Mouse (Mus musculus) liver, embryonic 13.5 days (tissue): ENCODE data around the gene Prg2. TPM values are rescaled to one million over a fixed set of nuclear protein-coding genes. Genes with fewer than 3 reads are reported as not detected.

Experiments used
- ATAC-seq: fragments of 200-750 bp; cut with Nextera tagmentation; 2 replicates; pipeline ENCODE4 v1.8.0; 2017; ENCODE audit warnings: low read depth, mild to moderate bottlenecking, moderate number of reproducible peaks, moderate library complexity
- DNase-seq: peaks from one replicate; pipeline ENCODE4 v3.0.0; 2022
- H3K27ac ChIP-seq: fragments of 300-500 bp; sonication (generic); 2 replicates; pipeline ENCODE4 v1.5.1; 2015; ENCODE audit warnings: moderate library complexity, mild to moderate bottlenecking, inconsistent platforms
- H3K27me3 ChIP-seq: fragments of 300-500 bp; sonication (generic); 2 replicates; pipeline ENCODE4 v1.6.1; 2015; ENCODE audit warnings: mild to moderate bottlenecking, inconsistent platforms
- H3K36me3 ChIP-seq: fragments of 300-500 bp; sonication (generic); 2 replicates; pipeline ENCODE4 v1.6.1; 2015; ENCODE audit warnings: mild to moderate bottlenecking, inconsistent platforms
- H3K4me1 ChIP-seq: fragments of 300-500 bp; sonication (generic); replicated peaks from 2 replicates; pipeline ENCODE4 v1.6.1; 2015; ENCODE audit warnings: inconsistent platforms
- H3K4me2 ChIP-seq: fragments of 300-500 bp; sonication (generic); 2 replicates; pipeline ENCODE4 v1.6.1; 2015; ENCODE audit warnings: inconsistent platforms, mild to moderate bottlenecking, moderate library complexity
- H3K4me3 ChIP-seq: fragments of 300-500 bp; sonication (generic); replicated peaks from 2 replicates; pipeline ENCODE4 v1.5.1; 2015; ENCODE audit warnings: mild to moderate bottlenecking, inconsistent platforms
- H3K9ac ChIP-seq: fragments of 300-500 bp; sonication (generic); 2 replicates; pipeline ENCODE4 v1.6.1; 2015; ENCODE audit warnings: mild to moderate bottlenecking, inconsistent platforms
- H3K9me3 ChIP-seq: fragments of 300-500 bp; sonication (generic); replicated peaks from 2 replicates; pipeline ENCODE4 v1.6.1; 2016; ENCODE audit warnings: inconsistent platforms
- WGBS: fragments of 180-500 bp; shearing (Covaris S2); methylation state at CpG from one replicate; pipeline ENCODE4 v1.1.7; 2015; ENCODE audit not compliant: insufficient replicate concordance; 5-methylcytosine and 5-hydroxymethylcytosine counted together
- polyA plus RNA-seq: library from polyadenylated mRNA; unstranded; fragments of >200 nt; fragmentation: Nextera tagmentation; extraction: Ambion mirVana; gene quantifications from 2 replicates; pipeline ENCODE4 v1.2.1, GENCODE M21; 2015

The Prg2 gene
- polyA plus RNA-seq, 1 experiment from 2014 or later: 60.0 TPM

- no peak for ATAC-seq
- H3K4me3 ChIP-seq: no peak overlapping the region
- H3K9ac ChIP-seq: no peak overlapping the region
- H3K9me3 ChIP-seq: no peaks in the 10 kb centered on the region
- H3K4me1 ChIP-seq: peaks cover 22% of the 10 kb centered on the region
- H3K27me3 ChIP-seq: peaks cover 55% of the 10 kb centered on the region
- DNase-seq: no peak
- WGBS: 63% methylated on average over 2 of the region's 2 CpGs
- no peaks in the 10 kb centered on the region for H3K36me3 ChIP-seq
- no peak overlapping the region for H3K27ac ChIP-seq
- no peak overlapping the region for H3K4me2 ChIP-seq
Observed at GRCm38 (mm10) chr2:85033121-85033520, 52.9 kb downstream of the Prg2 start.

Other genes with a start within 250 kb of the Prg2 start
- gene Ypel4, start 246.4 kb upstream of the Prg2 start, polyA plus RNA-seq: 57.8 and 64.2 TPM in 2 replicates
- 1.5 and 2.2 TPM in 2 replicates for gene Gm19426, start 236.8 kb upstream of the Prg2 start, polyA plus RNA-seq
- gene Serping1, start 205.0 kb upstream of the Prg2 start, polyA plus RNA-seq: 34.0 and 39.6 TPM in 2 replicates
- gene Ube2l6, start 181.6 kb upstream of the Prg2 start, polyA plus RNA-seq: 404 and 444 TPM in 2 replicates
- gene Smtnl1, start 157.8 kb upstream of the Prg2 start, polyA plus RNA-seq: 0.23 and 0.24 TPM in 2 replicates
- 46.8 and 51.5 TPM in 2 replicates for gene Timm10, start 153.5 kb upstream of the Prg2 start, polyA plus RNA-seq
- gene Slc43a1, start 141.6 kb upstream of the Prg2 start, polyA plus RNA-seq: 138 and 178 TPM in 2 replicates
- gene Rtn4rl2, start 93.8 kb upstream of the Prg2 start, polyA plus RNA-seq: not detected in 2 replicates
- gene Slc43a3, start 43.9 kb upstream of the Prg2 start, polyA plus RNA-seq: 120 and 129 TPM in 2 replicates
- gene Prg3, start 7.8 kb downstream of the Prg2 start, polyA plus RNA-seq: 6.3 and 6.5 TPM in 2 replicates
- 199 and 216 TPM in 2 replicates for gene Ssrp1, start 56.8 kb downstream of the Prg2 start, polyA plus RNA-seq
- gene P2rx3, start 57.0 kb downstream of the Prg2 start, polyA plus RNA-seq: 0.23 and 0.27 TPM in 2 replicates
- 3.4 and 4.9 TPM in 2 replicates for gene Tnks1bp1, start 67.6 kb downstream of the Prg2 start, polyA plus RNA-seq
- gene Aplnr, start 155.8 kb downstream of the Prg2 start, polyA plus RNA-seq: 2.0 and 2.4 TPM in 2 replicates
- gene Lrrc55, start 216.7 kb downstream of the Prg2 start, polyA plus RNA-seq: 0.10 and 0.12 TPM in 2 replicates